Mouse (Mus musculus) urinary bladder, postnatal 0 days (tissue): ENCODE data around the gene Wdr59. TPM values are rescaled to one million over a fixed set of nuclear protein-coding genes. Genes with fewer than 3 reads are reported as not detected.

ENCODE experiments used
- microRNA-seq: library from miRNA; unstranded; fragments of <30 nt; microRNA quantifications from one replicate; pipeline ENCODE4, GENCODE M21; 2016
- polyA plus RNA-seq: library from polyadenylated mRNA; unstranded; fragments of >200 nt; fragmentation: Nextera tagmentation; extraction: Ambion mirVana; gene quantifications from 2 replicates; pipeline ENCODE4 v1.2.1, GENCODE M21; 2015

The Wdr59 gene
- 2.2 and 2.5 TPM in 2 replicates for polyA plus RNA-seq

DNA sequence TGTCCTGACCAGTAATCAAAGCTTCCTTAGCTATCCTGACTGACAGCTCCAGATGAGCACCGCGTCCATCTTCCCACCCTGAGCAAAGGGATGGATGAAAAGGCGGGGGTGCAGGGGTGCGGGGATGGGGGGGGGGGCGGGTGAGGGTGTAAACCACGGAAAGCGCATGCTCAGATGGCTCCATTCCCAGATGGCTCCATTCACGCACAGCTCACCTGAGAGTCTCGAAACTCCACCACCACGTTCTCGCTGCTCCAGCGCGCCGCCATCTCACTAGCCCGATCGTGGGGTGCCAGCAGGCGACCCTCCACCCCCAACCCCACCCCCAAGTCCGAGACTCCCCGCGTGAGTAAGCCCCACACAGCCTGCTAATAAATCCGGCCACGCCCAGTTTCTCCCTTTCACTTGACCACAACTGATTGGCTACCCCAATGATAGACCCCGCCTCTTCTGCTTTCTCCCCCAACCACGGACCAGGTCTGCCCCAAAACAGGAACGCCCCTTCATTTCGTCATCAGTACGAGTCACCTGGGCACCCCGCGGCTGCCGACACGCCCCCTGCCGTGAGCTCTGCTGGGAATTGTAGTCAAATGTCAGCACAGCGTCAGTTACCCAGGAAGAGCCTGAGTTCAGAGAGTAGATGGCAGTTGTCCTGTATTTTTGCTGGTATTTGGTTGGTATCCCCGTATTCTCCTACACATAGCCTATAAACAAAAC is at the start of gene Wdr59:
TSS of gene Wdr59 (minus strand) at position 380 of the 717 bp plus-strand sequence.

GRCm38 (mm10) chr8:111536031-111536977 is 14.4 kb upstream of the Wdr59 start, which contains the start of gene Znrf1:
Znrf1 (plus strand) TSS chr8:111536097.

Small RNA genes within 50 kb of the gene (microRNA-seq; reads per million reads assigned to microRNA genes)
- not detected for gene Mir1957b

Other genes with a start within 250 kb of the Wdr59 start
- gene Rfwd3, start 221.9 kb downstream of the Wdr59 start, polyA plus RNA-seq: 12.3 and 14.0 TPM in 2 replicates
- gene Mlkl, start 183.9 kb downstream of the Wdr59 start, polyA plus RNA-seq: 10.0 and 11.1 TPM in 2 replicates
- gene Fa2h, start 128.3 kb downstream of the Wdr59 start, polyA plus RNA-seq: 18.1 and 21.5 TPM in 2 replicates
- gene Znrf1, start 14.0 kb upstream of the Wdr59 start, polyA plus RNA-seq: 28.9 and 30.0 TPM in 2 replicates
- 1.1 and 1.4 TPM in 2 replicates for gene Ldhd, start 108.3 kb upstream of the Wdr59 start, polyA plus RNA-seq
- gene Zfp1, start 121.3 kb upstream of the Wdr59 start, polyA plus RNA-seq: 8.3 and 9.2 TPM in 2 replicates
- not detected in 2 replicates for gene Ctrb1, start 168.9 kb upstream of the Wdr59 start, polyA plus RNA-seq
- 28.3 and 28.6 TPM in 2 replicates for gene Bcar1, start 221.7 kb upstream of the Wdr59 start, polyA plus RNA-seq